Mouse (Mus musculus) hindbrain, embryonic 10.5 days (tissue): ENCODE data around the gene Man2a1. TPM values are rescaled to one million over a fixed set of nuclear protein-coding genes. Genes with fewer than 3 reads are reported as not detected.

Experiments used
- DNase-seq: peaks from one replicate; pipeline ENCODE4 v3.0.0-alpha.2; 2017; ENCODE audit warnings: low spot score
- H3K27ac ChIP-seq: fragments of 300-500 bp; sonication (generic); 2 replicates; pipeline ENCODE4 v1.5.1; 2016; ENCODE audit warnings: mild to moderate bottlenecking, moderate library complexity
- H3K27me3 ChIP-seq: fragments of 300-500 bp; sonication (generic); 2 replicates; pipeline ENCODE4 v1.6.1; 2016; ENCODE audit warnings: mild to moderate bottlenecking; ENCODE audit not compliant: poor library complexity, insufficient read depth, severe bottlenecking
- H3K36me3 ChIP-seq: fragments of 300-500 bp; sonication (generic); 2 replicates; pipeline ENCODE4 v1.6.1; 2016; ENCODE audit warnings: mild to moderate bottlenecking, moderate library complexity
- H3K4me1 ChIP-seq: fragments of 300-500 bp; sonication (generic); replicated peaks from 2 replicates; pipeline ENCODE4 v1.6.1; 2016; ENCODE audit warnings: mild to moderate bottlenecking
- H3K4me3 ChIP-seq: fragments of 300-500 bp; sonication (generic); 2 replicates; pipeline ENCODE4 v1.5.1; 2016; ENCODE audit warnings: mild to moderate bottlenecking, moderate library complexity
- H3K9me3 ChIP-seq: fragments of 300-500 bp; sonication (generic); 2 replicates; pipeline ENCODE4 v1.6.1; 2016; ENCODE audit warnings: mild to moderate bottlenecking, moderate library complexity
- WGBS: fragments of 180-500 bp; shearing (Covaris S2); methylation state at CpG from one replicate; pipeline ENCODE4 v1.1.7; 2016; 5-methylcytosine and 5-hydroxymethylcytosine counted together
- polyA plus RNA-seq: library from polyadenylated mRNA; unstranded; fragments of >200 nt; fragmentation: Nextera tagmentation; extraction: Ambion mirVana; gene quantifications from 2 replicates; pipeline ENCODE4 v1.2.1, GENCODE M21; 2016

The Man2a1 gene
- polyA plus RNA-seq, 1 experiment from 2014 or later, result 3.2 TPM

DNA sequence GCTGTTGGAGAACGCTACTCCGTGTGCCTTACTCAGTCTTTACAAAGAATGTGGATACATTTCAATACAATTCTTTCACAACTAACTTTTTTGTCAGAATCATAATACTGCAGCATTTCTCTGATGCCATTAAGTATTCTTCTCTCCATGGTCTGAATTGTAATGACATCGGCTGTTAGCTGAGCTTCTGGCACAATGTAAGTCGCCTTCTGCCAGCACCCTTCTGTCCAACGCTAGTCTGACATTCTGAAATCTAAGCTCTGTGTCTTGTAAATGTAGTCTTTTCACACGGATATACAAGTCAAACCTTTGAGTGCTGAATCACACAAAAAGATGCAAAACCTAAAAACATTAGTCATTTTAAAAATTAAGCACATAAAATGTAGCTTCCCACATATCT is 138.6 kb downstream of the Man2a1 start:
- WGBS, result 93% methylated on average over 6 of the region's 6 CpGs
- no peaks in the 10 kb centered on the region for H3K27me3 ChIP-seq
- peaks cover 73% of the 10 kb centered on the region for H3K36me3 ChIP-seq

DNA sequence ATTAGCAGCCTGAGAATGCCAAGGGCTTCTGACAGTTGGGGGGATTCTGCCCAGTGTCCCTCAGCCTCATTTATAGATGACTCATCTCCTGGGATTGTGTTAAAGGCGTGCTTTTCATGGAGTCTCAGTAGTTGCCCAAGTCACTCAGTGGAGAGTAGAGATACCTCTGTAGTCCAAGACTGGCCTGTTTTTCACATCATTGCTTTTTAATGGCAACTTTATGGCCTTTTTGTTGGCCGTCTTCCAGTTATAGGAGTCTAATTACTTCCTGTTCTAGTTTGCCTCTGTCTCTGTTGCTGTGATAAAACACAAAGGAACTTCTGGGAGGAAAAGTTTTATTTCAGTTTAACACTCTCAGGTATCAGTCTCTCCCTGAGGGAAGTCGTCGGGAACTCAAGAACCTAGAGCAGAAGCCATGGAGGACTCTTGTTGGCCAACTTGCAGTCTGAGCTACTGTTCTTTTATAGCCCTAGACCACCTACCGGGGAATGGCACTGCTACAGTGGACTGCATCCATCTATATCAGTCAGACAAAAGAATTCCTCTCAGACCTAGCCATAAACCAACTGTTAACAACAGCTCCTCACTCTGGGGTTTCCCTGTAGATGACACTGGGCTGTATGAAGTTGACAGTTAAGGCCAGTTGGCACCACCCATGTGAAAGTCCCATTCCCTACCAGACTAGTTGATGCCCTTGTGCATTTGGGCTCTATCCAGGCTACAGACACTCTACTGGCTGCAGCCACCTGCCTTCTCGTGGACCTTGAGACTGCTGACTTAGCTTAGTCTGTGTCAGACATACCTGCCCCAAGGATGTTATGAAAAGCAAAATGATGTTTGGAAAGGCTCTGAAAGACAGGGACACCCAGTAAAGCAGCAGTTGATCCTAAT is 142.4 kb downstream of the Man2a1 start:
- H3K27ac ChIP-seq, result no peak overlapping the region
- no peaks in the 10 kb centered on the region for H3K27me3 ChIP-seq
- no peak for DNase-seq
- H3K9me3 ChIP-seq, result peaks cover 3% of the 10 kb centered on the region; the same call in 1 of the 2 replicates
- peaks cover 63% of the 10 kb centered on the region for H3K36me3 ChIP-seq
- 90% methylated on average over 6 of the region's 6 CpGs for WGBS
- no peaks in the 10 kb centered on the region for H3K4me1 ChIP-seq
- no peak overlapping the region for H3K4me3 ChIP-seq

More for the DNA sequence above, 138.6 kb downstream of the Man2a1 start:
- Histone ChIP-seq H3K27ac (no peak overlapping the region), H3K9me3 (no peaks in the 10 kb centered on the region), H3K4me1 (no peaks in the 10 kb centered on the region), H3K4me3 (no peak overlapping the region)
- no peak for DNase-seq

DNA sequence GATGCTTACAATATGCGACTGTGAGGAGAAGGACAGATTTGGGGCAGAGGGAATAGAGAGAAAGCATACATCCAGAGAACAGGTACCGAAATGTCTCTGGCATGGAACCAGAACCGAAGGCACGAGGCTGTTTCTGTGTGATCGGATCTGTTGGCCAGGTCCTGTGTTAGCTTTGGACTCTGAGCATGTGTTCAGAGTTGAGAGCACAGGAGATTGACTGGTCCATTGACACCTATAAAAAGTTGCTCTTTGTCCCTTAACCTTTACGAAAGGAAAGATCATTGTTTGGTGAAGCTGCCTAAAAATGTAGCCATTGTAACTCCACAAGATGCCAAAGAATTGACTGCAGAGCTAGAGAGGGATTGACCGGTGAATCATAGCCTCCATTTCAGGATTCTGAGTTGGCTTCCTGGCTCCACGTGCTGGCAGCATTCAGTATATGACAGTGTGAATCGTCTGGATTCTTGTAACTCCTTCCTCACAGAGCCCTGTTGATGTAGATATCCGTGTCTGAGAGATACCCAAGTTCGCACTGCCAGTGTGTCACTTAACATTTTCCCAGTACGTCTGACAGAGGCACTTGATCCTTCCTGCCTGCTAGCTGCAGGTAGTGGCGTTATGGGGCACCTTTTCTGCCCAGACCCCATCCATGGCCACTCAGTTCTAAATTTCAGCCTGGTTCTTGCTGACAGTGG is 143.2 kb downstream of the Man2a1 start:
- no peak for DNase-seq
- H3K4me3 ChIP-seq, result no peak overlapping the region
- H3K36me3 ChIP-seq, result peaks cover 55% of the 10 kb centered on the region
- no peaks in the 10 kb centered on the region for H3K27me3 ChIP-seq
- H3K27ac ChIP-seq, result no peak overlapping the region
- peaks cover 3% of the 10 kb centered on the region; the same call in 1 of the 2 replicates for H3K9me3 ChIP-seq
- 92% methylated on average over 13 of the region's 13 CpGs for WGBS
- no peaks in the 10 kb centered on the region for H3K4me1 ChIP-seq

DNA sequence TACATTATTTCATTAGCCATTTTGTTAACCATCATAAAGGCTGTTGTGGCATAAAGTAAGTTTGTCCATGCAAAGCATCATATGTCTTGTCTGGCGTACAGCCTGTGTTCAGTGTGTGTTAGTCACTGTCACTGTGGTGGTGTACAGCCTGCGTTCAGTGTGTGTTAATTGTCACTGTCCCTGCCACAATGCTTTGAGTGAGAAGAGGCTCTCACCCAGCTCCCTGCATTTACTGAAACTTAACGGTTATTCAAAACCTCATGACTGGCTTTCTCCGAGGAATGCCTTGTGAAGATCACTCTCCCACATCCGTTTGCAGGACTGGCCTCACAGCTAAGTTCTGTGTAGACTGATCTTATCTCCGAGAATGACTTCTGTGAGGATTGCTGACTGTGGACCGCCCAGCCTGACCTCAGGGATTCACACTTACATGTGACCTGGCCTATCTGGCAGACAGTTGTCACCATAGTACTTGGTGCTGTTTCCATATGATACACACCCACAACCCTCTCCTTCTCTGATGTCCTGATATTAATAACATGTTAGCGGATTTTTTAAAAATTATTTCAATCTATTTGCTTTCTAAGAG is 146.2 kb downstream of the Man2a1 start:
- WGBS, result 91% methylated on average over 8 of the region's 8 CpGs
- no peaks in the 10 kb centered on the region for H3K4me1 ChIP-seq
- H3K36me3 ChIP-seq, result peaks cover 51% of the 10 kb centered on the region
- H3K27ac ChIP-seq, result no peak overlapping the region
- DNase-seq, result no peak
- no peak overlapping the region for H3K4me3 ChIP-seq
- peaks cover 3% of the 10 kb centered on the region; the same call in 1 of the 2 replicates for H3K9me3 ChIP-seq
- no peaks in the 10 kb centered on the region for H3K27me3 ChIP-seq

DNA sequence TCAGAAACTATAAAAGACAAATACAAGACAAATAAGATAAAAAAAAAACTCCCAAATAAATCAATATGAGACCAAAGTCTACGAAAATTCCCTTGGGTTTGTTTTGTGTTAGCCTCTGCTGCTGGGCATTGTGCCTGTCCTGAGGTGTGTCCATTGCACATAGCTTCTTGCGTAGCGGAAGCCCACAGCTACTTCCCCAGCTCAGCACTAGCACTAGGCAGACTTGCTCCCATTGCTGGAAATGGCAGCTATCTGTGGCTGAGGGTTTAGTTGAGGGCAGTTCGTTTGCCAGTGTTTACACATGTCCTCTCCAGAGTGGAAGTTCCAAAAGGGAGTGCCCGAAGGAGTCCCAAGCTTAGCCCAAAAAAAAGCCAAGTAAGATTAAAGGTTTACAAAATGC is 146.9 kb downstream of the Man2a1 start:
- 91% methylated on average over 5 of the region's 5 CpGs for WGBS
- H3K27me3 ChIP-seq, result no peaks in the 10 kb centered on the region
- no peak for DNase-seq
- H3K36me3 ChIP-seq, result peaks cover 44% of the 10 kb centered on the region
- H3K27ac ChIP-seq, result no peak overlapping the region
- H3K4me1 ChIP-seq, result no peaks in the 10 kb centered on the region
- no peak overlapping the region for H3K4me3 ChIP-seq
- H3K9me3 ChIP-seq, result peaks cover 3% of the 10 kb centered on the region; the same call in 1 of the 2 replicates

DNA sequence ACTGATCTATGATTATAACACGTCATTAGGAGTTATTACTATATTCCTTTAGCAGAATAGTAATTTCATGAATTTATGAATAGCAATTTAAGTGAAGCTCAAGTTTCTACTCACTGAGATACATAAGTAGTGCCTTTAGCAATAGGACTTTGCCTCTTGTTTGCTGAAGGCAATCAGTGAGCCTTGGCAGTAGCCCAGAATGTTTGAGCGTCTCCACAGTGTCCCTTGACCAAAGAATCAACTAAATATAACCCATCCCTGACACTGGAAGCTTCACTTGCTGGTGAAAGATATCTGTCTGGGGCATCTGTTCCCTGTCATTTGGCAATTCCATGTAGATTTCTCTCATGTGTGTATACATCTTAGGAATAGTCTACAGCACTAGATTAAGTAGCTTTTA is 147.6 kb downstream of the Man2a1 start:
- peaks cover 3% of the 10 kb centered on the region; the same call in 1 of the 2 replicates for H3K9me3 ChIP-seq
- no peak overlapping the region for H3K27ac ChIP-seq
- DNase-seq, result no peak
- H3K4me1 ChIP-seq, result no peaks in the 10 kb centered on the region
- peaks cover 37% of the 10 kb centered on the region for H3K36me3 ChIP-seq
- H3K4me3 ChIP-seq, result no peak overlapping the region
- H3K27me3 ChIP-seq, result no peaks in the 10 kb centered on the region
- 88% methylated on average over 2 of the region's 2 CpGs for WGBS

DNA sequence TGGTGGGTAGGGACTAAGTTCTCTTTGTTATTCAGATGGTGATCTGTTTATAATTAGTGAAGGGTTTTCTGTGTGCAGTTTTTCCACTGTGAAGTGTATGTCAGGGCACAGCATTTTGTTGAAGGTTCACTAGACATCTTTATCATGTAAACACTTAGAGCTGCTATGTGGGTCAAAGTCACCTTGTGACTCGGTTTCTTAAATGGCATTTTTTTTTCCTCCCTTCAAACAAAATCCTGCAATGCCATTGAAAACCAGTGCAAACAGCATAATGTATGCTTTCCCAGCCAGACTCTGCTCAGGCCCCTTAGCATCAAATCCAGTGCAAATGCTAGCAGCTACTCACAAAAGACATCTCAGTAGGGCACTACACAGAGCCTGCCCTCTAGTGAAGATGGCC is 148.6 kb downstream of the Man2a1 start:
- WGBS, result 85% methylated on average over 1 of the region's 1 CpGs
- peaks cover 27% of the 10 kb centered on the region for H3K36me3 ChIP-seq

DNA sequence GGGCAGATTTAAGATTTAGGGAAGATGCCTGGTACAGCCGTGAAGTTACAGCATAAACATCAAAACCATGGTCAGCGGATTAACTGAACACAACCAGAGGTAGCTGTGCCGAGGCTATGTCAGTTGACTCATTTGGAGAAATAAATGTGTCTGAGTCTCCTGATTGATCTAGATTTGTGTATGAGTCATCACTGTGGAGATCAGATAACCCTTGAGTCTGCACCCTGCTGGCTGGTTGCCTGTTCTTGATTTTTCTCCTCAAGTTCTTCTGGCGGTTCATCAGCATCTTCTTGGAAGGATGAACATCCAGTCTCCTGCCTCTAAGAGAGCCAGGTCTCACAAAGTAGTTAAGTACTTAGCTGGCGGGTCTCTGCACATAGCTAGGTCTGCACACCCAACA is 150.7 kb downstream of the Man2a1 start:
- Histone ChIP-seq H3K27ac (no peak overlapping the region), H3K27me3 (no peaks in the 10 kb centered on the region)

More for the DNA sequence above, 148.6 kb downstream of the Man2a1 start:
- Histone ChIP-seq H3K4me1 (no peaks in the 10 kb centered on the region), H3K27me3 (no peaks in the 10 kb centered on the region), H3K9me3 (peaks cover 3% of the 10 kb centered on the region; the same call in 1 of the 2 replicates), H3K4me3 (no peak overlapping the region), H3K27ac (no peak overlapping the region)
- DNase-seq, result no peak

DNA sequence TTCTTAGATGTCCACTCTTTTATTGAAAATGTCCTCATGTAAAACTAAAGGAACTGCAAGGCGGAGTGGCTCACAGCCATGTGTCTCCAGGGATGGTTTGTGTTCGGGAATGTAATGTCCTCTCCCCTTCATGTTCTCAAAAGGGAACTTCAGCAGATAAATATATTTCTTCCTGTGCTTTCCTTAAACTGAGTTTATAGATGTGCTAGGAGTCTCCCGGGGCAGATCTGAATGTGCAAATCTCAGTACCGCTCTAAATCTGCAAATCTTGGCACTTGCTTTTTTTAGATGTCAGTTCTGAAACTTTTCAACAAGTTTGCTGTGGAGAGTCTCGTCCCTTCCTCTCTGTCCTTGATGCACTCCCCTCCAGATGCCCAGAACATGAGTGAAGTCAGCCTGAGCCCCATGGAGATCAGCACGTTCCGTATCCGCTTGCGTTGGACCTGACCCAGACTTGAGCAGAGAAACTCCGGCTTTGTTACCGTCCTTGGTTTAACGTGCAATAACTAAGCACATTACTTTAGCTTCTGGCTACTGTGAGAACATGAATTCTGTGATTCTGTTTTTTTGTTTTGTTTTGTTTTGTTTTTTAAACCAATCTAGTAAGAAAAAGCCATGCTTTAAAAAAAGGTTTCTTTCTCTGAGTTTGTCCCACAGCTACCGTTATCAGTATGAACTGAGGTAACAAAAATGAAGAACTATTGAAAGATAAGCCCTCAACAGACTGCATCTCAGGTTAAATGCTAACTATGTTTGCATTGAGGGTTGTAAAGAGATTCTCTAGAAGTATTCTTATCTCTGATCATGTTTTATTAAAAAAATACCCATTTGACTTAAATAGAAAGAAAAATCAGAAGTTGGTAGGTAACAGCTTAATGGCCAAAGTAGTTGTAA is 151.8 kb downstream of the Man2a1 start:
- Histone ChIP-seq H3K4me3 (no peak overlapping the region), H3K27ac (no peak overlapping the region), H3K36me3 (peaks cover 11% of the 10 kb centered on the region), H3K9me3 (no peaks in the 10 kb centered on the region), H3K4me1 (0 out of 2 replicates have a peak, but pooled peaks cover 2% of the 10 kb centered on the region), H3K27me3 (no peaks in the 10 kb centered on the region)
- 94% methylated on average over 13 of the region's 13 CpGs for WGBS
- no peak for DNase-seq

More for the DNA sequence above, 150.7 kb downstream of the Man2a1 start:
- 92% methylated on average over 5 of the region's 5 CpGs for WGBS
- no peak overlapping the region for H3K4me3 ChIP-seq
- 0 out of 2 replicates have a peak, but pooled peaks cover 2% of the 10 kb centered on the region for H3K4me1 ChIP-seq
- no peak for DNase-seq
- H3K36me3 ChIP-seq, result peaks cover 11% of the 10 kb centered on the region
- H3K9me3 ChIP-seq, result no peaks in the 10 kb centered on the region

DNA sequence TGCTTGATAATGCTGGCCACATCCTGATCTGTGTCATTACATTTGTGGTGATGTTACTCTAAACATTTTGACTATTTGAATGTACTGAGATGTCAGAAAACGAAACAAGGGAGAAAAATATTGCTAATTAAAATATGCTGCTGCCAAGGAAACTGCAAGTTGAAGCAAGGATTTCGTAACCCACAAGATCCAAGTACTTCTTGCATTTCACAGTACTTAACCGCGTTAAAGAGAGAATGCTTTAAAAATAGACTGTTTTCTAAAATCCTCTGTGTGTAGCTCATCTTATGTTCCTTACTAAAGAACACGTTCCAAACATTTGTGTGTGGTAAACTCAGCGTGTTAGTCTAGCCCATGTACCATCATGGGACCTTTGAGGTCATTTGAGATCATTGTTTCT is 153.0 kb downstream of the Man2a1 start:
- Histone ChIP-seq H3K27ac (no peak overlapping the region), H3K36me3 (peaks cover 11% of the 10 kb centered on the region), H3K27me3 (no peaks in the 10 kb centered on the region), H3K4me1 (0 out of 2 replicates have a peak, but pooled peaks cover 2% of the 10 kb centered on the region), H3K9me3 (no peaks in the 10 kb centered on the region), H3K4me3 (no peak overlapping the region)
- 89% methylated on average over 6 of the region's 6 CpGs for WGBS
- no peak for DNase-seq

DNA sequence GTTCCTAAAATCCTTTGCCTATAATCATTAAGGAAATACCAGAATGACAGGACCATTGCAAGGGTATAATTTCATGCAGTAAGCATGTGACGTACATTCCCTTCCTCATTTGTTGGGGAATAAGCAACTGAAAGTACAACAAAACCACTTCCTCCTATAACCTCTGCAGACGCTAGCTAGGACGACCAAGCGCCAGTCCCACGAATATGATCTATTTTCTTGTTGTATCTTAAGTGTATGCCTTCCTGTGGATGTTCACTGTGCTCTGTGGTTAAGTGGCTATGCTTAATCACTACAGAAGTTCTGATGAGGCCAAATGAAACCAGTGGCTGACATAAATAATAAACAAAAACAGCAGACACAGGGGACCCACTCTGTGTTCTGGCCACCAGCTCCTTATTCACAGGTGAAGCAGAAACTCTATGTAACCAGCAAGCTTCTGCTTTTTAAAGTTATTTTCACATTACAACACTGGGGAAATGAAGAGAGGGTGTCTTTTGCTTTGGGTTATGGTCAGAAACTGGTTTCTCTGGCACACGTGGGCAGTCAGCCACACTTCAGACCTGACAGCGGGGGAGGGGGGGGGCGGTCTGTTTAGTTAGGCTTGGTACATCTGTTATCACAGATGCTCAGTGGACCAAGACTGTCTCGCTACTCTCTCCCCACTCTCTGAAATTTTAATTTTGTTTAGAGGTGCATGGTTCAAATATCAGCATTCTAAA is 153.8 kb downstream of the Man2a1 start:
- no peaks in the 10 kb centered on the region for H3K27me3 ChIP-seq
- WGBS, result 72% methylated on average over 9 of the region's 9 CpGs
- H3K27ac ChIP-seq, result no peak overlapping the region
- H3K9me3 ChIP-seq, result no peaks in the 10 kb centered on the region
- 0 out of 2 replicates have a peak, but pooled peaks cover 2% of the 10 kb centered on the region for H3K4me1 ChIP-seq
- DNase-seq, result no peak
- peaks cover 11% of the 10 kb centered on the region for H3K36me3 ChIP-seq
- no peak overlapping the region for H3K4me3 ChIP-seq
